Mouse (Mus musculus): ENCODE results near the gene Klhl29. TPM values are rescaled to one million over a fixed set of nuclear protein-coding genes. Genes with fewer than 3 reads are reported as not detected.
A peak's percentile ranks its signal among the peaks of the same experiment; 100 is the strongest.

Klhl29 gene
- polyA plus RNA-seq, 2 experiments = 4.9 to 14.0 TPM

- peaks cover 39% of the 10 kb centered on the region for H3K4me1 ChIP-seq (ENCODE audit: control insufficient read depth, insufficient read depth, low read length)
- TF ChIP-seq POLR2A (IDR thresholded peaks at IDR 0.05; ENCODE audit: borderline replicate concordance, extremely low read depth, insufficient read depth, insufficient read length) = no peak
- WGBS = 20% methylated on average over 6 of the region's 6 CpGs
- H3K36me3 ChIP-seq (ENCODE audit: control insufficient read depth, insufficient read depth, low read length) = no peaks in the 10 kb centered on the region
- H3K4me3 ChIP-seq (replicated peaks; ENCODE audit: low read length) = no peak overlapping the region
- H3K27ac ChIP-seq (replicated peaks; ENCODE audit: low read depth, low read length) = no peak overlapping the region
- ATAC-seq (ENCODE audit: low FRiP score, low read depth) (no peak), DNase-seq (ENCODE audit: low spot score) (no peak)
- H3K9ac ChIP-seq (ENCODE audit: low read depth, low read length, severe bottlenecking) = no peak overlapping the region
- no peaks in the 10 kb centered on the region for H3K9me3 ChIP-seq (ENCODE audit: control insufficient read depth, low read length)
- H3K27me3 ChIP-seq (ENCODE audit: control insufficient read depth, insufficient read depth, low read length) = no peaks in the 10 kb centered on the region
- H3K4me2 ChIP-seq (replicated peaks; ENCODE audit: low read depth, low read length, severe bottlenecking) = no peak overlapping the region
Measured at GRCm38 (mm10) chr12:5247505-5247904, 128.0 kb downstream of the Klhl29 start.

GRCm38 (mm10) chr12:5246721-5247341 is 128.7 kb downstream of the Klhl29 start:
- Histone ChIP-seq H3K27me3 (ENCODE audit: control insufficient read depth, insufficient read depth, low read length) (no peaks in the 10 kb centered on the region), H3K9me3 (ENCODE audit: control insufficient read depth, low read length) (no peaks in the 10 kb centered on the region), H3K36me3 (ENCODE audit: control insufficient read depth, insufficient read depth, low read length) (no peaks in the 10 kb centered on the region), H3K4me3 (replicated peaks; ENCODE audit: low read length) (no peak overlapping the region), H3K9ac (ENCODE audit: low read depth, low read length, severe bottlenecking) (no peak overlapping the region), H3K4me1 (ENCODE audit: control insufficient read depth, insufficient read depth, low read length) (peaks cover 42% of the 10 kb centered on the region), H3K27ac (replicated peaks; ENCODE audit: low read depth, low read length) (0 out of 2 replicates have a peak overlapping the region, but pooled peaks have one; percentile 19), H3K4me2 (replicated peaks; ENCODE audit: low read depth, low read length, severe bottlenecking) (no peak overlapping the region)
- ATAC-seq (ENCODE audit: low FRiP score, low read depth) = no peak
- no peak for DNase-seq (ENCODE audit: low spot score)
- TF ChIP-seq POLR2A (IDR thresholded peaks at IDR 0.05; ENCODE audit: borderline replicate concordance, extremely low read depth, insufficient read depth, insufficient read length) = no peak
- 53% methylated on average over 15 of the region's 15 CpGs for WGBS

GRCm38 (mm10) chr12:5246193-5246621 is 129.3 kb downstream of the Klhl29 start:
- WGBS = 71% methylated on average over 9 of the region's 9 CpGs
- H3K4me1 ChIP-seq (ENCODE audit: control insufficient read depth, insufficient read depth, low read length) = peaks cover 42% of the 10 kb centered on the region

GRCm38 (mm10) chr12:5245207-5245597 is 130.3 kb downstream of the Klhl29 start:
- Histone ChIP-seq H3K27ac (replicated peaks; ENCODE audit: low read depth, low read length) (no peak overlapping the region), H3K4me1 (ENCODE audit: control insufficient read depth, insufficient read depth, low read length) (peaks cover 48% of the 10 kb centered on the region), H3K4me2 (replicated peaks; ENCODE audit: low read depth, low read length, severe bottlenecking) (no peak overlapping the region), H3K4me3 (replicated peaks; ENCODE audit: low read length) (no peak overlapping the region), H3K9ac (ENCODE audit: low read depth, low read length, severe bottlenecking) (no peak overlapping the region), H3K27me3 (ENCODE audit: control insufficient read depth, insufficient read depth, low read length) (no peaks in the 10 kb centered on the region), H3K9me3 (ENCODE audit: control insufficient read depth, low read length) (no peaks in the 10 kb centered on the region), H3K36me3 (ENCODE audit: control insufficient read depth, insufficient read depth, low read length) (no peaks in the 10 kb centered on the region)
- 68% methylated on average over 3 of the region's 4 CpGs for WGBS
- ATAC-seq (ENCODE audit: low FRiP score, low read depth) (0 out of 2 replicates have a peak, but pooled peaks have one; percentile 13), DNase-seq (ENCODE audit: low spot score) (no peak)
- no peak for TF ChIP-seq POLR2A (IDR thresholded peaks at IDR 0.05; ENCODE audit: borderline replicate concordance, extremely low read depth, insufficient read depth, insufficient read length)

More at GRCm38 (mm10) chr12:5246193-5246621, 129.3 kb downstream of the Klhl29 start:
- ATAC-seq (ENCODE audit: low FRiP score, low read depth) (no peak), DNase-seq (ENCODE audit: low spot score) (no peak)
- no peak for TF ChIP-seq POLR2A (IDR thresholded peaks at IDR 0.05; ENCODE audit: borderline replicate concordance, extremely low read depth, insufficient read depth, insufficient read length)
- 0 out of 2 replicates have a peak overlapping the region, but pooled peaks have one; percentile 19 for H3K27ac ChIP-seq (replicated peaks; ENCODE audit: low read depth, low read length)
- no peaks in the 10 kb centered on the region for H3K27me3 ChIP-seq (ENCODE audit: control insufficient read depth, insufficient read depth, low read length)
- no peaks in the 10 kb centered on the region for H3K9me3 ChIP-seq (ENCODE audit: control insufficient read depth, low read length)
- H3K9ac ChIP-seq (ENCODE audit: low read depth, low read length, severe bottlenecking) = no peak overlapping the region
- H3K4me3 ChIP-seq (replicated peaks; ENCODE audit: low read length) = no peak overlapping the region
- no peaks in the 10 kb centered on the region for H3K36me3 ChIP-seq (ENCODE audit: control insufficient read depth, insufficient read depth, low read length)
- H3K4me2 ChIP-seq (replicated peaks; ENCODE audit: low read depth, low read length, severe bottlenecking) = no peak overlapping the region

- TF ChIP-seq POLR2A (IDR thresholded peaks at IDR 0.05; ENCODE audit: borderline replicate concordance, extremely low read depth, insufficient read depth, insufficient read length) = no peak
- no peak overlapping the region for H3K4me2 ChIP-seq (replicated peaks; ENCODE audit: low read depth, low read length, severe bottlenecking)
- 76% methylated on average over 10 of the region's 10 CpGs for WGBS
- no peak overlapping the region for H3K9ac ChIP-seq (ENCODE audit: low read depth, low read length, severe bottlenecking)
- H3K27ac ChIP-seq (replicated peaks; ENCODE audit: low read depth, low read length) = no peak overlapping the region
- H3K36me3 ChIP-seq (ENCODE audit: control insufficient read depth, insufficient read depth, low read length) = no peaks in the 10 kb centered on the region
- ATAC-seq (ENCODE audit: low FRiP score, low read depth) (peak; percentile 42; the same call in 1 of the 2 replicates), DNase-seq (ENCODE audit: low spot score) (peak; percentile 13)
- no peak overlapping the region for H3K4me3 ChIP-seq (replicated peaks; ENCODE audit: low read length)
- no peaks in the 10 kb centered on the region for H3K27me3 ChIP-seq (ENCODE audit: control insufficient read depth, insufficient read depth, low read length)
- no peaks in the 10 kb centered on the region for H3K9me3 ChIP-seq (ENCODE audit: control insufficient read depth, low read length)
- peaks cover 52% of the 10 kb centered on the region for H3K4me1 ChIP-seq (ENCODE audit: control insufficient read depth, insufficient read depth, low read length)
Measured at GRCm38 (mm10) chr12:5244431-5245206, 130.9 kb downstream of the Klhl29 start.

Measured in limb, embryonic 14.5 days (tissue).